Mouse (Mus musculus): ENCODE measurements around the gene Abcg5. TPM values are rescaled to one million over a fixed set of nuclear protein-coding genes. Genes with fewer than 3 reads are reported as not detected.
A peak's percentile ranks its signal among the peaks of the same experiment; 100 is the strongest.

Abcg5 gene
- polyA plus RNA-seq, 1 experiment from 2014 or later, result 4.2 TPM

- 87% methylated on average over 6 of the region's 6 CpGs for WGBS
- H3K4me1 ChIP-seq, result peaks cover 12% of the 10 kb centered on the region
- H3K9ac ChIP-seq, result no peak overlapping the region
- H3K27me3 ChIP-seq, result no peaks in the 10 kb centered on the region
- no peak overlapping the region for H3K27ac ChIP-seq
- 0 out of 2 replicates have a peak, but pooled peaks cover 2% of the 10 kb centered on the region for H3K36me3 ChIP-seq (replicated peaks)
- ATAC-seq (ENCODE audit: low FRiP score), result no peak
- no peak overlapping the region for H3K4me2 ChIP-seq
- no peaks in the 10 kb centered on the region for H3K9me3 ChIP-seq
- no peak overlapping the region for H3K4me3 ChIP-seq (replicated peaks)
Measured at GRCm38 (mm10) chr17:84637971-84638370, 44.8 kb downstream of the Abcg5 start.

- Histone ChIP-seq H3K36me3 (replicated peaks) (peaks cover 2% of the 10 kb centered on the region; the same call in 1 of the 2 replicates), H3K4me2 (no peak overlapping the region), H3K27me3 (no peaks in the 10 kb centered on the region), H3K4me1 (peaks cover 10% of the 10 kb centered on the region), H3K4me3 (replicated peaks) (no peak overlapping the region), H3K9me3 (no peaks in the 10 kb centered on the region), H3K27ac (no peak overlapping the region), H3K9ac (no peak overlapping the region)
- ATAC-seq (ENCODE audit: low FRiP score), result no peak
- WGBS, result 70% methylated on average over 8 of the region's 8 CpGs
Measured at GRCm38 (mm10) chr17:84636328-84636727, 46.5 kb downstream of the Abcg5 start.

GRCm38 (mm10) chr17:84633443-84633842 lies 49.4 kb downstream of the Abcg5 start:
- H3K4me1 ChIP-seq, result peaks cover 4% of the 10 kb centered on the region
- H3K9me3 ChIP-seq, result no peaks in the 10 kb centered on the region
- H3K27ac ChIP-seq, result no peak overlapping the region
- ATAC-seq (ENCODE audit: low FRiP score), result no peak
- WGBS, result 89% methylated on average over 13 of the region's 13 CpGs
- H3K27me3 ChIP-seq, result no peaks in the 10 kb centered on the region
- no peak overlapping the region for H3K4me2 ChIP-seq
- H3K36me3 ChIP-seq (replicated peaks), result peaks cover 2% of the 10 kb centered on the region; the same call in 1 of the 2 replicates
- no peak overlapping the region for H3K9ac ChIP-seq
- no peak overlapping the region for H3K4me3 ChIP-seq (replicated peaks)

GRCm38 (mm10) chr17:84631836-84632235 lies 51.0 kb downstream of the Abcg5 start:
- Histone ChIP-seq H3K9me3 (no peaks in the 10 kb centered on the region), H3K27ac (no peak overlapping the region), H3K4me2 (no peak overlapping the region), H3K4me3 (replicated peaks) (no peak overlapping the region), H3K9ac (no peak overlapping the region), H3K4me1 (peaks cover 7% of the 10 kb centered on the region), H3K27me3 (no peaks in the 10 kb centered on the region), H3K36me3 (replicated peaks) (no peaks in the 10 kb centered on the region; the same call in 1 of the 2 replicates)
- WGBS, result 93% methylated on average over 6 of the region's 6 CpGs
- ATAC-seq (ENCODE audit: low FRiP score), result no peak

- H3K27ac ChIP-seq, result no peak overlapping the region
- 85% methylated on average over 9 of the region's 9 CpGs for WGBS
- H3K4me3 ChIP-seq (replicated peaks), result no peak overlapping the region
- ATAC-seq (ENCODE audit: low FRiP score), result no peak
- H3K9me3 ChIP-seq, result no peaks in the 10 kb centered on the region
- no peak overlapping the region for H3K9ac ChIP-seq
- H3K27me3 ChIP-seq, result no peaks in the 10 kb centered on the region
- H3K4me2 ChIP-seq, result no peak overlapping the region
- H3K4me1 ChIP-seq, result peaks cover 5% of the 10 kb centered on the region
- no peaks in the 10 kb centered on the region; the same call in 1 of the 2 replicates for H3K36me3 ChIP-seq (replicated peaks)
Measured at GRCm38 (mm10) chr17:84628611-84629010, 54.2 kb downstream of the Abcg5 start.

- Histone ChIP-seq H3K27ac (no peak overlapping the region), H3K27me3 (no peaks in the 10 kb centered on the region), H3K9me3 (no peaks in the 10 kb centered on the region), H3K9ac (no peak overlapping the region), H3K4me1 (peaks cover 5% of the 10 kb centered on the region), H3K4me2 (no peak overlapping the region), H3K36me3 (replicated peaks) (no peaks in the 10 kb centered on the region; the same call in 1 of the 2 replicates), H3K4me3 (replicated peaks) (no peak overlapping the region)
- no peak for ATAC-seq (ENCODE audit: low FRiP score)
- 90% methylated on average over 10 of the region's 10 CpGs for WGBS
Measured at GRCm38 (mm10) chr17:84627721-84628120, 55.1 kb downstream of the Abcg5 start.

GRCm38 (mm10) chr17:84626857-84627305 lies 55.9 kb downstream of the Abcg5 start:
- peaks cover 5% of the 10 kb centered on the region for H3K4me1 ChIP-seq
- H3K9me3 ChIP-seq, result no peaks in the 10 kb centered on the region
- H3K27ac ChIP-seq, result no peak overlapping the region
- H3K4me2 ChIP-seq, result peak overlapping the region; percentile 75
- H3K4me3 ChIP-seq (replicated peaks), result peak overlapping the region; percentile 52
- WGBS, result 28% methylated on average over 9 of the region's 9 CpGs
- H3K36me3 ChIP-seq (replicated peaks), result no peaks in the 10 kb centered on the region
- H3K9ac ChIP-seq, result peak overlapping the region; percentile 50
- H3K27me3 ChIP-seq, result no peaks in the 10 kb centered on the region
- peak; percentile 54; the same call in 1 of the 2 replicates for ATAC-seq (ENCODE audit: low FRiP score)

- H3K4me3 ChIP-seq (replicated peaks), result peak within 1 kb of the TSS; percentile 52
- H3K27ac ChIP-seq, result no peak within 1 kb of the TSS
- H3K9me3 ChIP-seq, result no peaks in the 10 kb centered on the region
- peak within 1 kb of the TSS; percentile 75 for H3K4me2 ChIP-seq
- H3K4me1 ChIP-seq, result peaks cover 5% of the 10 kb centered on the region
- ATAC-seq (ENCODE audit: low FRiP score), result peak; percentile 98
- WGBS, result under 1% methylated on average over 25 of the region's 25 CpGs
- H3K36me3 ChIP-seq (replicated peaks), result no peaks in the 10 kb centered on the region
- peak within 1 kb of the TSS; percentile 50 for H3K9ac ChIP-seq
- H3K27me3 ChIP-seq, result no peaks in the 10 kb centered on the region
Measured at GRCm38 (mm10) chr17:84626276-84626856, 56.4 kb downstream of the Abcg5 start, which contains the start of gene Dync2li1. Dync2li1 (plus strand) TSS chr17:84626496.

- H3K4me1 ChIP-seq, result peaks cover 5% of the 10 kb centered on the region
- no peak overlapping the region for H3K4me3 ChIP-seq (replicated peaks)
- WGBS, result 72% methylated on average over 2 of the region's 2 CpGs
- H3K36me3 ChIP-seq (replicated peaks), result no peaks in the 10 kb centered on the region
- H3K9me3 ChIP-seq, result no peaks in the 10 kb centered on the region
- no peaks in the 10 kb centered on the region for H3K27me3 ChIP-seq
- no peak overlapping the region for H3K9ac ChIP-seq
- no peak overlapping the region for H3K4me2 ChIP-seq
- no peak overlapping the region for H3K27ac ChIP-seq
- ATAC-seq (ENCODE audit: low FRiP score), result no peak
Measured at GRCm38 (mm10) chr17:84622873-84623272, 59.9 kb downstream of the Abcg5 start.

- 91% methylated on average over 4 of the region's 4 CpGs for WGBS
- Histone ChIP-seq H3K4me1 (peaks cover 4% of the 10 kb centered on the region), H3K9ac (no peak overlapping the region), H3K4me2 (no peak overlapping the region), H3K4me3 (replicated peaks) (no peak overlapping the region), H3K27me3 (no peaks in the 10 kb centered on the region), H3K9me3 (no peaks in the 10 kb centered on the region), H3K36me3 (replicated peaks) (no peaks in the 10 kb centered on the region), H3K27ac (no peak overlapping the region)
- ATAC-seq (ENCODE audit: low FRiP score), result no peak
Measured at GRCm38 (mm10) chr17:84622028-84622427, 60.8 kb downstream of the Abcg5 start.

GRCm38 (mm10) chr17:84621209-84621608 lies 61.6 kb downstream of the Abcg5 start:
- H3K4me1 ChIP-seq, result no peaks in the 10 kb centered on the region
- no peak overlapping the region for H3K27ac ChIP-seq
- H3K9me3 ChIP-seq, result no peaks in the 10 kb centered on the region
- H3K27me3 ChIP-seq, result no peaks in the 10 kb centered on the region
- H3K36me3 ChIP-seq (replicated peaks), result no peaks in the 10 kb centered on the region
- no peak for ATAC-seq (ENCODE audit: low FRiP score)
- 83% methylated on average over 6 of the region's 6 CpGs for WGBS
- no peak overlapping the region for H3K4me2 ChIP-seq
- no peak overlapping the region for H3K4me3 ChIP-seq (replicated peaks)
- no peak overlapping the region for H3K9ac ChIP-seq

GRCm38 (mm10) chr17:84620610-84621009 lies 62.2 kb downstream of the Abcg5 start:
- Histone ChIP-seq H3K36me3 (replicated peaks) (no peaks in the 10 kb centered on the region), H3K9ac (no peak overlapping the region), H3K27ac (no peak overlapping the region), H3K9me3 (no peaks in the 10 kb centered on the region), H3K27me3 (no peaks in the 10 kb centered on the region), H3K4me1 (no peaks in the 10 kb centered on the region), H3K4me2 (no peak overlapping the region), H3K4me3 (replicated peaks) (no peak overlapping the region)
- no peak for ATAC-seq (ENCODE audit: low FRiP score)
- 88% methylated on average over 6 of the region's 6 CpGs for WGBS

GRCm38 (mm10) chr17:84620076-84620475 lies 62.7 kb downstream of the Abcg5 start:
- Histone ChIP-seq H3K9ac (no peak overlapping the region), H3K36me3 (replicated peaks) (no peaks in the 10 kb centered on the region), H3K4me3 (replicated peaks) (no peak overlapping the region), H3K4me1 (no peaks in the 10 kb centered on the region), H3K4me2 (no peak overlapping the region), H3K27ac (no peak overlapping the region), H3K27me3 (no peaks in the 10 kb centered on the region), H3K9me3 (no peaks in the 10 kb centered on the region)
- no peak for ATAC-seq (ENCODE audit: low FRiP score)
- 89% methylated on average over 3 of the region's 3 CpGs for WGBS
